Mouse (Mus musculus): ENCODE measurements around the gene Otol1. TPM values are rescaled to one million over a fixed set of nuclear protein-coding genes. Genes with fewer than 3 reads are reported as not detected.

The Otol1 gene
- polyA plus RNA-seq, 1 experiment = not detected

- TF ChIP-seq POLR2A (IDR thresholded peaks at IDR 0.05; ENCODE audit: low read depth, low read length) = no peak
- no peak for TF ChIP-seq CTCF (IDR thresholded peaks at IDR 0.05; ENCODE audit: extremely low read depth, insufficient read depth, insufficient read length, insufficient replicate concordance)
- Histone ChIP-seq H3K4me3 (ENCODE audit: extremely low read depth, insufficient read depth, insufficient read length) (no peak overlapping the region), H3K4me1 (ENCODE audit: control insufficient read depth, insufficient read depth, insufficient read length) (no peaks in the 10 kb centered on the region), H3K36me3 (ENCODE audit: control insufficient read depth, insufficient read depth, low read length) (no peaks in the 10 kb centered on the region), H3K27ac (ENCODE audit: insufficient read depth, low read length) (no peak overlapping the region), H3K27me3 (ENCODE audit: control insufficient read depth, insufficient read depth, low read length) (no peaks in the 10 kb centered on the region)
- 35% methylated on average over 7 of the region's 7 CpGs for WGBS
- DNase-seq (ENCODE audit: low read depth in 1 of 2, low spot score in 2 of 2) = no peak
Observed at GRCm38 (mm10) chr3:70003955-70004354, 3.5 kb upstream of the Otol1 start.

- Histone ChIP-seq H3K4me3 (ENCODE audit: extremely low read depth, insufficient read depth, insufficient read length) (no peak overlapping the region), H3K27ac (ENCODE audit: insufficient read depth, low read length) (no peak overlapping the region), H3K27me3 (ENCODE audit: control insufficient read depth, insufficient read depth, low read length) (no peaks in the 10 kb centered on the region), H3K4me1 (ENCODE audit: control insufficient read depth, insufficient read depth, insufficient read length) (no peaks in the 10 kb centered on the region), H3K36me3 (ENCODE audit: control insufficient read depth, insufficient read depth, low read length) (no peaks in the 10 kb centered on the region)
- no peak for TF ChIP-seq CTCF (IDR thresholded peaks at IDR 0.05; ENCODE audit: extremely low read depth, insufficient read depth, insufficient read length, insufficient replicate concordance)
- no peak for TF ChIP-seq POLR2A (IDR thresholded peaks at IDR 0.05; ENCODE audit: low read depth, low read length)
- 78% methylated on average over 8 of the region's 8 CpGs for WGBS
- DNase-seq (ENCODE audit: low read depth in 1 of 2, low spot score in 2 of 2) = no peak
Observed at GRCm38 (mm10) chr3:70004379-70004778, 3.0 kb upstream of the Otol1 start.

GRCm38 (mm10) chr3:70012641-70013040, 5.2 kb downstream of the Otol1 start:
- Histone ChIP-seq H3K27me3 (ENCODE audit: control insufficient read depth, insufficient read depth, low read length) (no peaks in the 10 kb centered on the region), H3K27ac (ENCODE audit: insufficient read depth, low read length) (no peak overlapping the region), H3K4me1 (ENCODE audit: control insufficient read depth, insufficient read depth, insufficient read length) (no peaks in the 10 kb centered on the region), H3K36me3 (ENCODE audit: control insufficient read depth, insufficient read depth, low read length) (no peaks in the 10 kb centered on the region), H3K4me3 (ENCODE audit: extremely low read depth, insufficient read depth, insufficient read length) (no peak overlapping the region)
- 81% methylated on average over 4 of the region's 4 CpGs for WGBS
- TF ChIP-seq CTCF (IDR thresholded peaks at IDR 0.05; ENCODE audit: extremely low read depth, insufficient read depth, insufficient read length, insufficient replicate concordance) (no peak), POLR2A (IDR thresholded peaks at IDR 0.05; ENCODE audit: low read depth, low read length) (no peak)
- no peak for DNase-seq (ENCODE audit: low read depth in 1 of 2, low spot score in 2 of 2)

- H3K36me3 ChIP-seq (ENCODE audit: control insufficient read depth, insufficient read depth, low read length) = no peaks in the 10 kb centered on the region
- DNase-seq (ENCODE audit: low read depth in 1 of 2, low spot score in 2 of 2) = no peak
- TF ChIP-seq POLR2A (IDR thresholded peaks at IDR 0.05; ENCODE audit: low read depth, low read length) (no peak), CTCF (IDR thresholded peaks at IDR 0.05; ENCODE audit: extremely low read depth, insufficient read depth, insufficient read length, insufficient replicate concordance) (no peak)
- no peaks in the 10 kb centered on the region for H3K4me1 ChIP-seq (ENCODE audit: control insufficient read depth, insufficient read depth, insufficient read length)
- H3K27ac ChIP-seq (ENCODE audit: insufficient read depth, low read length) = no peak overlapping the region
- no peaks in the 10 kb centered on the region for H3K27me3 ChIP-seq (ENCODE audit: control insufficient read depth, insufficient read depth, low read length)
- WGBS = 66% methylated on average over 6 of the region's 6 CpGs
- no peak overlapping the region for H3K4me3 ChIP-seq (ENCODE audit: extremely low read depth, insufficient read depth, insufficient read length)
Observed at GRCm38 (mm10) chr3:70026605-70027004, 19.2 kb downstream of the Otol1 start.

- Histone ChIP-seq H3K4me1 (ENCODE audit: control insufficient read depth, insufficient read depth, insufficient read length) (no peaks in the 10 kb centered on the region), H3K27ac (ENCODE audit: insufficient read depth, low read length) (no peak overlapping the region), H3K4me3 (ENCODE audit: extremely low read depth, insufficient read depth, insufficient read length) (no peak overlapping the region), H3K27me3 (ENCODE audit: control insufficient read depth, insufficient read depth, low read length) (no peaks in the 10 kb centered on the region), H3K36me3 (ENCODE audit: control insufficient read depth, insufficient read depth, low read length) (no peaks in the 10 kb centered on the region)
- no peak for DNase-seq (ENCODE audit: low read depth in 1 of 2, low spot score in 2 of 2)
- WGBS = 78% methylated on average over 3 of the region's 3 CpGs
- TF ChIP-seq POLR2A (IDR thresholded peaks at IDR 0.05; ENCODE audit: low read depth, low read length) (no peak), CTCF (IDR thresholded peaks at IDR 0.05; ENCODE audit: extremely low read depth, insufficient read depth, insufficient read length, insufficient replicate concordance) (no peak)
Observed at GRCm38 (mm10) chr3:70029260-70029659, 21.8 kb downstream of the Otol1 start.

- no peak for DNase-seq (ENCODE audit: low read depth in 1 of 2, low spot score in 2 of 2)
- no peaks in the 10 kb centered on the region for H3K36me3 ChIP-seq (ENCODE audit: control insufficient read depth, insufficient read depth, low read length)
- 54% methylated on average over 4 of the region's 4 CpGs for WGBS
- no peak overlapping the region for H3K4me3 ChIP-seq (ENCODE audit: extremely low read depth, insufficient read depth, insufficient read length)
- no peak overlapping the region for H3K27ac ChIP-seq (ENCODE audit: insufficient read depth, low read length)
- H3K4me1 ChIP-seq (ENCODE audit: control insufficient read depth, insufficient read depth, insufficient read length) = no peaks in the 10 kb centered on the region
- no peaks in the 10 kb centered on the region for H3K27me3 ChIP-seq (ENCODE audit: control insufficient read depth, insufficient read depth, low read length)
- TF ChIP-seq POLR2A (IDR thresholded peaks at IDR 0.05; ENCODE audit: low read depth, low read length) = no peak
- no peak for TF ChIP-seq CTCF (IDR thresholded peaks at IDR 0.05; ENCODE audit: extremely low read depth, insufficient read depth, insufficient read length, insufficient replicate concordance)
Observed at GRCm38 (mm10) chr3:70035593-70035992, 28.2 kb downstream of the Otol1 start.

Other genes starting within 250 kb of the Otol1 start
- gene Sptssb, start 147.7 kb upstream of the Otol1 start, polyA plus RNA-seq (2012; rRNA removed) = not detected in 2 replicates

All from spleen, adult 2 months (tissue).